Mouse (Mus musculus) left cerebral cortex, adult 18-20 months (tissue): Measurements from ENCODE around the gene Rab26. TPM values are rescaled to one million over a fixed set of nuclear protein-coding genes. Genes with fewer than 3 reads are reported as not detected.

Source experiments
- DNase-seq, 2 experiments: peaks; one replicate each; pipeline ENCODE4 v3.0.0; 2021 to 2022; ENCODE audit warnings: low spot score in 2 of 2, mixed read lengths in 1 of 2
- long read RNA-seq, 2 experiments: library from polyadenylated mRNA; stranded (forward); transcript quantifications; one replicate each; pipeline ENCODE4 v2.0.0; 2021
- total RNA-seq, 2 experiments: library from RNA; stranded (reverse); gene quantifications; 2 replicates each; pipeline ENCODE4 v1.2.3; 2021

Rab26 gene
- total RNA-seq: 10 to 100 TPM; 45.8 to 50.0 TPM
- long read RNA-seq, experiment 1, transcript Rab26-201 (9 exons, 1,575 nt): major isoform, 56 of 113 reads
- long read RNA-seq, experiment 1, partial matches to known transcripts: 12 of 113 reads
- long read RNA-seq, experiment 1, other reads (novel, unspliced or antisense): 43 of 113 reads
- long read RNA-seq, experiment 2, transcript Rab26-201 (9 exons, 1,575 nt): major isoform, 50 of 82 reads
- long read RNA-seq, experiment 2, partial matches to known transcripts: 6 of 82 reads
- long read RNA-seq, experiment 2, other reads (novel, unspliced or antisense): 26 of 82 reads

- DNase-seq: no peak
These were observed at the start of gene Rab26 for GRCm38 (mm10) chr17:24534160-24534718. Gene Rab26 (minus strand): TSS chr17:24534210.

DNA sequence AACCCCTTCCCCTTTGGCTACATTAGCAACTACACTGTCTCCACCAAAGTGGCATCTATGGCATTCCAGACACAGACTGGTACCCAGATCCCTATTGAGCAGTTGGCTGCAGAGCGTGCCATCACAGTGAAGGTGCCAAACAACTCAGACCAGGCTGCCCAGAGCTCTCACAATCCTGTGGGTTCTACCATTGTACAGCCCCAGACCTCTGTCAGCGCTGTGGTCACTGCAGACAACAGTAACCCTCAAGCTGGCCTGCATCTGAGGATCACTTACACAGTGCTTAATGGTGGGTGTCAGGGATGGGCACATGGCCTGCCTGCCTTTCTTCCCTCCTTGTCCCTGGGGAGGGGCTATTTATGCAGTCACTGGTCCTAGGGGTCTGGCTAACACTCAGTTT, 46.3 kb upstream of the Rab26 start:
- DNase-seq: no peak

GRCm38 (mm10) chr17:24579532-24579931, 45.5 kb upstream of the Rab26 start:
- peak in 1 of 2 experiments; percentile 46 for DNase-seq

DNA sequence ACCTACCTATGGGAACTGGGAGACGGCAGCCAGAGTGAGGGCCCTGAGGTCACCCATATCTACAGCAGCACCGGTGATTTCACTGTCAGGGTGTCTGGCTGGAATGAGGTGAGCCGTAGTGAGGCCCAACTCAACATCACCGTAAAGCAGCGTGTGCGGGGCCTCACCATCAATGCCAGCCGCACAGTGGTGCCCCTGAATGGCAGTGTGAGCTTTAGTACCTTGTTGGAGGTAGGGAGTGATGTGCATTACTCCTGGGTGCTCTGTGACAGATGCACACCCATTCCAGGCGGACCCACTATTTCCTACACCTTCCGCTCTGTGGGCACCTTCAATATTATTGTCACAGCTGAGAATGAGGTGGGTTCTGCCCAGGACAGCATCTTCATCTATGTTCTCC, 39.8 kb upstream of the Rab26 start:
- DNase-seq: no peak

DNA sequence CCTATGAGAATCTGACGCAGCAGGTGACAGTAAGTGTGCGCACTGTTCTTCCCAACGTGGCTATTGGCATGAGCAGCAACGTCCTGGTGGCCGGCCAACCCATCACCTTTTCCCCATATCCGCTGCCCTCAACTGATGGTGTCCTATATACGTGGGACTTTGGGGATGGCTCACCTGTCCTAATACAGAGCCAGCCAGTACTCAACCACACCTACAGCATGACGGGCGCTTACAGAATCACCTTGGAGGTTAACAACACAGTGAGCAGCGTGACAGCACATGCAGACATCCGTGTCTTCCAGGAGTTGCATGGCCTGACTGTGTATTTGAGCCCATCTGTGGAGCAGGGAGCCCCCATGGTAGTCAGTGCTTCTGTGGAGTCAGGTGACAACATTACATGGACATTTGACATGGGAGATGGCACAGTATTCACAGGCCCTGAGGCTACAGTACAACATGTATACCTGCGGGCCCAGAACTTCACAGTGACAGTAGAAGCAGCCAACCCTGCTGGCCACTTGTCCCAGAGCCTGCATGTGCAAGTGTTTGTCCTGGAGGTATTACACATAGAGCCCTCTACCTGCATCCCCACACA, 38.7 kb upstream of the Rab26 start:
- no peak for DNase-seq

GRCm38 (mm10) chr17:24569837-24570236, 35.8 kb upstream of the Rab26 start:
- no peak for DNase-seq

- no peak for DNase-seq
These were observed 33.2 kb upstream of the Rab26 start for GRCm38 (mm10) chr17:24567034-24567779.

DNA sequence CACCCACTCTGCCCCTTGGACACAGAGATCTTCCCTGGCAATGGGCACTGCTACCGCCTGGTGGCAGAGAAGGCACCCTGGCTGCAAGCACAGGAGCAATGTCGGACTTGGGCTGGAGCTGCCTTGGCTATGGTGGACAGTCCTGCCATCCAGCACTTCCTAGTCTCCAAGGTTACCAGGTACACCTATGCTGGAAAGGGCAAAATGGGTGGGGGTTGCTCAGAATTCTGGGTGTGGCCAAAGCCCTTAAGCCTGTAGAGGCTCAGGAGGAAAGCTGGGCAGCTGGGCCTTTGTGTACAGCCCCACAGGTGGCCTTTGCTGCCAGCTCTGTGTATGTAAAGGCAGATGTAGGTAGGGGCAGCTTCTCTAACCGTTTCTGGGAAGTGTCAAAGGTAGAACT, 31.8 kb upstream of the Rab26 start:
- no peak for DNase-seq

DNA sequence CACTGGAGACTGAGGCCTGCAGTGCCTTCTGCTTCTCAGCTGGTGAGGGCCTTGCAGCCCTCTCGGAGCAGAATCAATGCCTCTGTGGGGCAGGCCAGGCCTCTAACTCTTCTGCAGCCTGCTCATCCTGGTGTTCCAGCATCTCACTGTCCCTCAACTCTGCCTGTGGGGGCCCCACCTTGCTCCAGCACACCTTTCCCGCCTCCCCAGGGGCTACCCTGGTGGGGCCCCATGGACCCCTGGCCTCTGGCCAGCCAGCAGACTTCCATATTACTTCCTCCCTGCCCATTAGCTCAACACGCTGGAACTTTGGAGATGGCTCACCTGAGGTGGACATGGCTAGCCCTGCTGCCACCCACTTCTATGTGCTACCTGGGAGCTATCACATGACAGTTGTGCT, 31.1 kb upstream of the Rab26 start:
- no peak for DNase-seq

DNA sequence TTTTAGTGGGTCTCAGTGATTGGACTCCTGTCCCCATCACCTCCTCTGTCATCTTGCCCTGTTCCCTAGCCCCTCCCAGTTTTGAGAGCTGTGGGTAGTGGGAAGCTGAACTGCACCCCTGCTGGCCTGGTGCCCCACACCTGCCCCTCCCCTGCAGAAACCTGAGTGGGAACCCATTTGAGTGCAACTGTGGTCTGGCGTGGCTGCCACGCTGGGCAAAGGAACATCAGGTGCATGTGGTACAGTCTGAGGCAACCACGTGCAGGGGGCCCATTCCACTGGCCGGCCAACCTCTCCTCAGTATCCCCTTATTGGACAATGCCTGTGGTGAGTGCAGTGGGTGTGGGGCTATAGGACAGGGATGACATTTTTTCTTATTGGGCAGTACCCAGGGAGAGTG, 30.4 kb upstream of the Rab26 start:
- DNase-seq: no peak

- no peak for DNase-seq
These were observed 29.6 kb upstream of the Rab26 start for GRCm38 (mm10) chr17:24563638-24564037.

- no peak for DNase-seq
These were observed 27.6 kb upstream of the Rab26 start for GRCm38 (mm10) chr17:24561592-24561991.

GRCm38 (mm10) chr17:24560301-24561028, 26.5 kb upstream of the Rab26 start:
- no peak for DNase-seq

- DNase-seq: no peak
These were observed 25.1 kb upstream of the Rab26 start for GRCm38 (mm10) chr17:24559146-24559545.

DNA sequence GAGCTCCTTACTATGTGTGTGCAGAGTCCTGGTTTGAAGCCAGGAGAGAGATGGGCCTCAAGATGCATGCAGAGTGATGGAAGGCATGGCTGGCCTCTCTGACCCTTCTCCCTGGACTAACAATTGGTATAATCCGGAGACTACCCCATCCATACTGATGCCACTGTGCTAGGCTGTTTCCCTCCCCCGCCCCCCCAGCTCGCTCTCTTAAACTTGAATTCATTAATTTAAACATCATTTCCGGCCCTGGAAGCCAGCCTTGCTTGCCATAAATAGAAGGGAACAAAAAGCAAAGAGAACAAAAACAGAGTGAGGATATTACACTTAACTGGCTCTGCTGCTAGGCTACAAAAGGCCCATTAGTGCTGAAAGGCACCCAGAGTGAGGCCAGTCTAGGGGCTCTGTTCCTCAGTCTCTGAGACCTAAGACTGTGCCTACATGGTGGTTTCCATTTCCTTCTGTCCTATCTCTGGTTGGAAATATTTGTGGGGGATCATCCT, 24.6 kb upstream of the Rab26 start:
- no peak for DNase-seq

- no peak for DNase-seq
These were observed 23.1 kb upstream of the Rab26 start for GRCm38 (mm10) chr17:24557091-24557490.

- DNase-seq: no peak
These were observed 17.0 kb upstream of the Rab26 start for GRCm38 (mm10) chr17:24551050-24551444.

DNA sequence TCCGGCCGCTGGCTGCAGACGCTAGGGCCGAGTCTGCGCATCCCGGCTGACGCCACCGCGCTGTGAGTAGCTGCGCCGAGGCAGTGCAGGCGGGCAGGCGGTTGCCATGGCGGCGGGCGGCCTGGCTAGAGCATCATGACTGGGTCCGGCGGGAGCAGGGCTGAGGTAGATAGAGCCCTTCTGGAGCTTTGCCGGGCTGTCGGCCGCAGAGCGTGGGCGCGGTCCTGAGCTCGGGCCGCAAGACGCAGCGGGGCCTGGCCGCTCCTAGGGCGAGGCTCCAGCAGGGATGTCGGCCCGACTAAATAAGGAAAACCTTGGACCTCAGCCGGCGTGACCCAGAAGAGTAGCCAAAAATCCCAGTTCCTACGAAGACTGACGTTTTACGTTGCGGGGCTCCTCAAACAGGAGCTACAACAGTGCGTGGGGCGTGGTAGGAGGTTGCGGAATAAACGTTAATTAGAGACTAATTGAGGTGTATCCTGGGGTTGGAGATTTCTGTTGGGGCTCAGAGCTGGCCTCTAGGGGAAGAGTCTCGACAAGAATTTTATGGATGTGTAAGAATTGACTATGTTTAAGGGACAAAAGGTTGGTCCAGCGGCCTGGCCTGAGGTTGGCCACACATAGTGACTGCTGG, 16.5 kb upstream of the Rab26 start:
- DNase-seq: peak; percentile 70 to 81

DNA sequence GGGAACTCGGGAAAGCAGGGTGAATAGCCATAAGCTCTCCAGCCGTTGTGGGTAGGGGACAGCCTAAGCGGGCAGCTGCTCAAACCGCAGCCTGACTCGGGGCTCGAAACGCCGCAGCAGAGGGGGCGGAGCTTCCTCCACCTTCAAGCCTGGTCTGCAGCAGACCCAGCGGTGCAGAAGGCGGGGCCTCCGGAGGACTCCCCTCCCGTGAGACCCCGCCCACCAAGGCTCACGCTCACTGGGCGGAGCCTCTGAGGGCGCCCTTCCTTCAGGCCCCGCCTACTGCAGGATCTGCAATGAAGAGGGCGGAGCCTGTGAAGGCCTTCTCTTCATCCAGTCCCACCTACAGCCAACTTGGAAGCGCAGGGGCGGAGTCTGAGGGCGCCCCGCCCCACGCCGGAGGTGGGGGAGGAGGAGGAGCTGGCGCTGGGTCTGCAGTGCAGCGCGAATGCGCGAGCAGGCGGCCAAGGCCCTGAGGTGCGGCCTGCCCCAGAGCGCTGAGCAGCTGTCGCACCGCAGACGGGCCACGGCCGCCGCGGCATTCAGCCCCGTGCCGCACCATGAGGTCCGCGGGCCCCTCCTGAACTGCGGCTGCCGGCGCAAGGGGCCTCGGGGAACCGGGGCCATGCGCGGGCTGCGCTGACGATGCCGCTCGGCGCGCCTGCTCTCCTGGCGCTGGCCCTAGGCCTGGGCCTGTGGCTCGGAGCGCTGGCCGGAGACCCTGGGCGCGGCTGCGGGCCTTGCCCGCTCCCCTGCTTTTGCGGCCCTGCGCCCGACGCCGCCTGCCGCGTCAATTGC, 15.8 kb upstream of the Rab26 start, which contains the start of gene Pkd1:
Gene Pkd1, plus strand, starts transcription at position 217 of the 798 bp plus-strand sequence.
- DNase-seq: peak; percentile 97 to 99
